In genomic region chr9:14730941-14731541, GRCm38 (mm10) we compare ENCODE assay signal across 8 mouse cellular contexts. TPM values are rescaled to one million over a fixed set of nuclear protein-coding genes. Genes with fewer than 3 reads are reported as not detected.
DNase-seq lines count a peak whose midpoint lies in the region; ATAC-seq and TF ChIP-seq lines count a peak whose summit lies in the region.

No protein-coding gene starts in this region.

- no peak for TF ChIP-seq CTCF in heart, adult 2 months (IDR thresholded peaks at IDR 0.05)

- DNase-seq in heart, adult 2 months: peak in 1 of 2 experiments; percentile 7
- peak; percentile 33 for DNase-seq in kidney, adult 9 months
- peak; percentile 27 for DNase-seq in neural tube, embryonic 11.5 days (ENCODE audit: low spot score)
- DNase-seq in urinary bladder, adult 18-20 months (ENCODE audit: low spot score in 2 of 2): no peak
- no peak for DNase-seq in T-cell, adult 2 months (ENCODE audit: low spot score)
- no peak for DNase-seq in B cell, adult 2 months

- no peak overlapping the region for H3K4me3 ChIP-seq in heart, adult 2 months
- no peak overlapping the region for H3K4me3 ChIP-seq in heart, embryonic 11.5 days (ENCODE audit: low read depth, low read length)
- no peak overlapping the region for H3K4me3 ChIP-seq in embryonic facial prominence, embryonic 15.5 days (replicated peaks)
- H3K4me3 ChIP-seq in neural tube, embryonic 11.5 days (ENCODE audit: low read depth, low read length): no peak overlapping the region

- 35% methylated on average over 9 of the region's 9 CpGs for WGBS in heart, adult 2 months
- 48% methylated on average over 8 of the region's 9 CpGs for WGBS in heart, embryonic 11.5 days (ENCODE audit: insufficient replicate concordance)
- WGBS in embryonic facial prominence, embryonic 15.5 days: 28% methylated on average over 9 of the region's 9 CpGs
- 18% methylated on average over 9 of the region's 9 CpGs for WGBS in neural tube, embryonic 11.5 days

- intact Hi-C loops in heart, adult 2 months (cut with DNase I): no loop called here

- no peaks in the 10 kb centered on the region for H3K27me3 ChIP-seq in heart, adult 2 months (ENCODE audit: control insufficient read depth, insufficient read depth, low read length)
- no peaks in the 10 kb centered on the region for H3K27me3 ChIP-seq in heart, embryonic 11.5 days (ENCODE audit: control insufficient read depth, insufficient read depth, low read length)
- H3K27me3 ChIP-seq in embryonic facial prominence, embryonic 15.5 days: no peaks in the 10 kb centered on the region
- no peaks in the 10 kb centered on the region for H3K27me3 ChIP-seq in neural tube, embryonic 11.5 days (ENCODE audit: control insufficient read depth, insufficient read depth, low read length)

- H3K36me3 ChIP-seq in heart, adult 2 months (ENCODE audit: control insufficient read depth, insufficient read depth, low read length): no peaks in the 10 kb centered on the region
- no peaks in the 10 kb centered on the region for H3K36me3 ChIP-seq in heart, embryonic 11.5 days (ENCODE audit: control insufficient read depth, insufficient read depth, low read length)
- H3K36me3 ChIP-seq in embryonic facial prominence, embryonic 15.5 days: no peaks in the 10 kb centered on the region
- no peaks in the 10 kb centered on the region for H3K36me3 ChIP-seq in neural tube, embryonic 11.5 days (ENCODE audit: control insufficient read depth, insufficient read depth, low read length)

- H3K79me2 ChIP-seq in heart, adult 2 months (replicated peaks; ENCODE audit: control insufficient read depth, insufficient read depth, low read length): no peaks in the 10 kb centered on the region

- TF ChIP-seq POLR2A in heart, adult 2 months (IDR thresholded peaks at IDR 0.05; ENCODE audit: insufficient read depth, low read depth, low read length): no peak

- H3K9me3 ChIP-seq in heart, embryonic 11.5 days (replicated peaks; ENCODE audit: control insufficient read depth, low read length): no peaks in the 10 kb centered on the region
- no peaks in the 10 kb centered on the region for H3K9me3 ChIP-seq in embryonic facial prominence, embryonic 15.5 days (replicated peaks)
- no peaks in the 10 kb centered on the region for H3K9me3 ChIP-seq in neural tube, embryonic 11.5 days (ENCODE audit: control insufficient read depth, low read length)

- no peak for ATAC-seq in heart, embryonic 11.5 days (replicated peaks; ENCODE audit: insufficient number of reproducible peaks, low FRiP score, low TSS enrichment)
- ATAC-seq in embryonic facial prominence, embryonic 15.5 days (ENCODE audit: insufficient number of reproducible peaks, low FRiP score, low TSS enrichment, low read depth): 0 out of 2 replicates have a peak, but pooled peaks have one; percentile 15
- peak; percentile 41; the same call in 1 of the 2 replicates for ATAC-seq in neural tube, embryonic 11.5 days (ENCODE audit: insufficient read depth, low FRiP score, low TSS enrichment)

- H3K27ac ChIP-seq in heart, adult 2 months: no peak overlapping the region
- no peak overlapping the region for H3K27ac ChIP-seq in heart, embryonic 11.5 days (ENCODE audit: low read depth, low read length)
- H3K27ac ChIP-seq in embryonic facial prominence, embryonic 15.5 days (replicated peaks): no peak overlapping the region
- no peak overlapping the region for H3K27ac ChIP-seq in neural tube, embryonic 11.5 days (ENCODE audit: low read depth, low read length)

- peaks cover 3% of the 10 kb centered on the region for H3K4me1 ChIP-seq in heart, adult 2 months (ENCODE audit: control insufficient read depth, insufficient read depth, low read length)
- H3K4me1 ChIP-seq in heart, embryonic 11.5 days (ENCODE audit: control insufficient read depth, insufficient read depth, low read length): no peaks in the 10 kb centered on the region
- peaks cover 5% of the 10 kb centered on the region; the same call in 1 of the 2 replicates for H3K4me1 ChIP-seq in embryonic facial prominence, embryonic 15.5 days
- peaks cover 7% of the 10 kb centered on the region; the same call in 1 of the 2 replicates for H3K4me1 ChIP-seq in neural tube, embryonic 11.5 days (ENCODE audit: control insufficient read depth, insufficient read depth, low read length)

- no peak overlapping the region for H3K9ac ChIP-seq in heart, adult 2 months (ENCODE audit: low read depth, low read length)
- no peak overlapping the region for H3K9ac ChIP-seq in heart, embryonic 11.5 days (ENCODE audit: low read depth, low read length)
- no peak overlapping the region for H3K9ac ChIP-seq in embryonic facial prominence, embryonic 15.5 days
- H3K9ac ChIP-seq in neural tube, embryonic 11.5 days (ENCODE audit: low read length): no peak overlapping the region

- TF ChIP-seq EP300 in heart, adult 2 months (IDR thresholded peaks at IDR 0.05; ENCODE audit: insufficient read depth, low read depth, low read length): 0 out of 2 replicates have a peak, but pooled peaks have one; percentile 9

- no peak overlapping the region for H3K4me2 ChIP-seq in heart, embryonic 11.5 days
- H3K4me2 ChIP-seq in embryonic facial prominence, embryonic 15.5 days (replicated peaks): no peak overlapping the region
- no peak overlapping the region for H3K4me2 ChIP-seq in neural tube, embryonic 11.5 days (ENCODE audit: low read depth)

RNA-seq across cellular contexts. Expression of gene Piwil4, which starts 9.5 kb away (rescaled TPM):
- not detected for total RNA-seq in heart, adult 2 months (2021)
- not detected in 2 replicates for polyA plus RNA-seq in heart, adult 2 months (2012; rRNA removed)
- polyA plus RNA-seq in heart, embryonic 11.5 days (2014; fragmentation: Nextera tagmentation; extraction: Ambion mirVana): not detected in 2 replicates
- polyA plus RNA-seq in embryonic facial prominence, embryonic 15.5 days (2015; fragmentation: Nextera tagmentation; extraction: Ambion mirVana): 0.08 and 0.11 TPM in 2 replicates
- polyA plus RNA-seq in neural tube, embryonic 11.5 days (2014; fragmentation: Nextera tagmentation; extraction: Ambion mirVana): 0.85 and 1.1 TPM in 2 replicates

RNA-seq across cellular contexts. Expression of gene Fut4, which starts 21.2 kb away (rescaled TPM):
- total RNA-seq in heart, adult 2 months (2021): under 1 TPM; 0.39 to 0.43 TPM
- polyA plus RNA-seq in heart, adult 2 months (2012; rRNA removed): 0.49 and 0.59 TPM in 2 replicates
- polyA plus RNA-seq in heart, embryonic 11.5 days (2014; fragmentation: Nextera tagmentation; extraction: Ambion mirVana): 1.4 TPM in 2 replicates
- polyA plus RNA-seq in embryonic facial prominence, embryonic 15.5 days (2015; fragmentation: Nextera tagmentation; extraction: Ambion mirVana): 2.1 and 2.4 TPM in 2 replicates
- polyA plus RNA-seq in neural tube, embryonic 11.5 days (2014; fragmentation: Nextera tagmentation; extraction: Ambion mirVana): 2.4 and 3.3 TPM in 2 replicates

RNA-seq across cellular contexts. Expression of gene 1700012B09Rik, which starts 39.8 kb away (rescaled TPM):
- total RNA-seq in heart, adult 2 months (2021): not detected
- polyA plus RNA-seq in heart, adult 2 months (2012; rRNA removed): not detected in 2 replicates
- not detected in 2 replicates for polyA plus RNA-seq in heart, embryonic 11.5 days (2014; fragmentation: Nextera tagmentation; extraction: Ambion mirVana)
- 9.0 and 18.5 TPM in 2 replicates for polyA plus RNA-seq in embryonic facial prominence, embryonic 15.5 days (2015; fragmentation: Nextera tagmentation; extraction: Ambion mirVana)
- polyA plus RNA-seq in neural tube, embryonic 11.5 days (2014; fragmentation: Nextera tagmentation; extraction: Ambion mirVana): 1.0 TPM in 1 of 2 replicates, not detected in the other

RNA-seq across cellular contexts. Expression of gene Mre11a, which starts 53.4 kb away (rescaled TPM):
- total RNA-seq in heart, adult 2 months (2021): 10 to 100 TPM in 1 of 2 experiments, 1 to 10 TPM in 1; 9.8 to 10.4 TPM
- polyA plus RNA-seq in heart, adult 2 months (2012; rRNA removed): 2.8 and 7.0 TPM in 2 replicates
- polyA plus RNA-seq in heart, embryonic 11.5 days (2014; fragmentation: Nextera tagmentation; extraction: Ambion mirVana): 18.2 and 22.1 TPM in 2 replicates
- polyA plus RNA-seq in embryonic facial prominence, embryonic 15.5 days (2015; fragmentation: Nextera tagmentation; extraction: Ambion mirVana): 21.5 and 22.4 TPM in 2 replicates
- 26.9 and 29.8 TPM in 2 replicates for polyA plus RNA-seq in neural tube, embryonic 11.5 days (2014; fragmentation: Nextera tagmentation; extraction: Ambion mirVana)

RNA-seq across cellular contexts. Expression of gene Ankrd49, which starts 53.6 kb away (rescaled TPM):
- 1 to 10 TPM; 5.3 to 7.6 TPM for total RNA-seq in heart, adult 2 months (2021)
- polyA plus RNA-seq in heart, adult 2 months (2012; rRNA removed): 3.9 and 6.9 TPM in 2 replicates
- polyA plus RNA-seq in heart, embryonic 11.5 days (2014; fragmentation: Nextera tagmentation; extraction: Ambion mirVana): 28.9 and 34.0 TPM in 2 replicates
- polyA plus RNA-seq in embryonic facial prominence, embryonic 15.5 days (2015; fragmentation: Nextera tagmentation; extraction: Ambion mirVana): 40.6 and 42.8 TPM in 2 replicates
- polyA plus RNA-seq in neural tube, embryonic 11.5 days (2014; fragmentation: Nextera tagmentation; extraction: Ambion mirVana): 52.3 and 52.8 TPM in 2 replicates

Comparison
In these comparisons a context has a peak if more than half of its experiments do, and no peak if none do; other contexts are left out.
1. DNase-seq: peak in kidney, adult 9 months (single experiment) and neural tube, embryonic 11.5 days (single experiment); none in urinary bladder, adult 18-20 months (0 of 2), T-cell, adult 2 months (single experiment) and B cell, adult 2 months (0 of 2).